Mouse (Mus musculus) megakaryocyte progenitor cell, adult 5-6 weeks (primary cell): ENCODE results near the gene Cecr2. TPM values are rescaled to one million over a fixed set of nuclear protein-coding genes. Genes with fewer than 3 reads are reported as not detected.
"Not testable (repeated sequence)": the region's sequence is repeated elsewhere in the genome, so short reads cannot be mapped to it uniquely, and the experiment has no call there.

Experiments used
- ATAC-seq: replicated peaks from 2 replicates; pipeline ENCODE4 v1.8.0; 2016; ENCODE audit warnings: mild to moderate bottlenecking, moderate TSS enrichment, inconsistent platforms; ENCODE audit not compliant: poor library complexity
- total RNA-seq, 2 experiments: library from RNA; stranded (forward) in 1 of 2; stranded (reverse) in 1 of 2; fragments of 157-497, 149-512 nt in 1 of 2; fragments of 200-1000 nt in 1 of 2; gene quantifications; 2 replicates each; pipeline versions ENCODE4 v1.2.3 to v1.2.4; 2015 to 2017

Cecr2 gene
- total RNA-seq, 2 experiments from 2014 or later: 0.12 to 1.3 TPM

- no peak for ATAC-seq
These were observed 141.5 kb downstream of the Cecr2 start for GRCm38 (mm10) chr6:120807738-120808081.

DNA sequence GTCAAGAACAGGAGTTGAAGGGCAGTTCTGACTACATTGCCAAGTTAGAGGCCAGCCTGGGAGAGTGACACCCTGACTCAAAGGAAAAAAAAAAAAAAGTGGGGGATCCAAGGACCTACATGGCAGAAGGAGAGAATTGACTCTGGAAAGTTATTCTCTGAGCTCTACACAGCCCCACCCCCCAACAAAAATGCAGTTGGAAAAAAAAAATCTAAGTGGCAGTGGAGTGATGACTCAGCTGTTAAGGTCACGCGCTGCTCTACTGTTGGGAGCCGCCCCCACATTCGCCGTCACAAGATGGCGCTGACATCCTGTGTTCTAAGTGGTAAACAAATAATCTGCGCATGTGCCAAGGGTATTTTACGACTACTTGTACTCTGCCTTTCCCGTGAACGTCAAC lies 145.8 kb downstream of the Cecr2 start:
- ATAC-seq: not testable (repeated sequence)

GRCm38 (mm10) chr6:120819294-120819693 lies 153.1 kb downstream of the Cecr2 start:
- no peak for ATAC-seq

DNA sequence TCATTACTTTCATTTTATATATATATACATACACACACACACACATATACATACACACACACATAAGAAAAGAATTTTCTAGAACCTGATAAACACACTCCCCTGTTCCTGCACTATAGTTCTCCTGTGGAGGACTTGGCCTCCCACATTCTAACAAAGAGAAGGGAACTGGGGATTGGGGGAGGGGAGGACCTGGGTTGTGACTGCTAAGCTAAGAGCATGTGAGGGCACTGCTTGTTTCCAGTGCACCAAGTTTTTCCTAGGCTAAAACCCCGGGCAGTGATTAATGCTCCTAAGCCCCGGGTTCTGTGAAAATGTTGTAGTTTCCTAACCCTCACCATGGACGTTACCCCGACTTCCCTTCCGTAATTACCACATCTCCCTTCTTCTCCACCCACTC lies 154.0 kb downstream of the Cecr2 start:
- ATAC-seq: peak; percentile 22; the same call in 1 of the 2 replicates

Other genes starting within 250 kb of the Cecr2 start
- 23.1 and 30.3 TPM in 2 replicates for gene Il17ra, start 203.1 kb upstream of the Cecr2 start, total RNA-seq (2015)
- 19.8 and 25.9 TPM in 2 replicates for gene Il17ra, start 203.1 kb upstream of the Cecr2 start, total RNA-seq (2017)
- 0.10 TPM in 1 of 2 replicates, not detected in the other for gene Tmem121b, start 172.6 kb upstream of the Cecr2 start, total RNA-seq (2015)
- gene Tmem121b, start 172.6 kb upstream of the Cecr2 start, total RNA-seq (2017): 0.08 TPM in 1 of 2 replicates, not detected in the other
- gene Hdhd5, start 135.1 kb upstream of the Cecr2 start, total RNA-seq (2015): 4.3 TPM in 2 replicates
- gene Hdhd5, start 135.1 kb upstream of the Cecr2 start, total RNA-seq (2017): 4.7 and 7.6 TPM in 2 replicates
- gene Slc25a18, start 107.2 kb downstream of the Cecr2 start, total RNA-seq (2015): not detected in 2 replicates
- gene Slc25a18, start 107.2 kb downstream of the Cecr2 start, total RNA-seq (2017): not detected in 2 replicates
- 139 and 152 TPM in 2 replicates for gene Atp6v1e1, start 156.4 kb downstream of the Cecr2 start, total RNA-seq (2015)
- gene Atp6v1e1, start 156.4 kb downstream of the Cecr2 start, total RNA-seq (2017): 135 and 152 TPM in 2 replicates
- gene Bcl2l13, start 169.8 kb downstream of the Cecr2 start, total RNA-seq (2015): 18.4 and 23.9 TPM in 2 replicates
- gene Bcl2l13, start 169.8 kb downstream of the Cecr2 start, total RNA-seq (2017): 17.7 and 34.6 TPM in 2 replicates